ENCODE assay signal across 14 mouse cellular contexts in genomic region chr14:54061570-54061969, GRCm38 (mm10).
DNase-seq lines count a peak whose midpoint lies in the region; ATAC-seq lines count a peak whose summit lies in the region.
"Had no signal": no experiment of that assay in that cellular context is flagged by ENCODE, and none has a peak within 500 bp of the region (broad histone marks: within the 10 kb centered on the region; RNA-seq: fewer than 3 reads in every experiment).

No protein-coding gene starts in this region.

- H3K9me3 ChIP-seq in forebrain, embryonic 14.5 days (replicated peaks; ENCODE audit: control insufficient read depth, low read length), result no peaks in the 10 kb centered on the region
- H3K9me3 ChIP-seq: intestine, embryonic 15.5 days; liver, embryonic 15.5 days; stomach, embryonic 15.5 days had no signal

- H3K4me2 ChIP-seq in forebrain, embryonic 14.5 days (ENCODE audit: low read length), result no peak overlapping the region
- H3K4me2 ChIP-seq: intestine, embryonic 15.5 days; liver, embryonic 15.5 days; stomach, embryonic 15.5 days had no signal

- WGBS in forebrain, embryonic 14.5 days, result 18% methylated on average over 3 of the region's 3 CpGs

- H3K27ac ChIP-seq in forebrain, embryonic 14.5 days (ENCODE audit: low read depth, low read length), result no peak overlapping the region
- H3K27ac ChIP-seq: intestine, embryonic 15.5 days; liver, embryonic 15.5 days; stomach, embryonic 15.5 days had no signal

- ATAC-seq in forebrain, embryonic 14.5 days, result no peak
- ATAC-seq: intestine, embryonic 15.5 days had no signal

- H3K4me1 ChIP-seq in forebrain, embryonic 14.5 days (ENCODE audit: control insufficient read depth, insufficient read depth, low read length), result 0 out of 2 replicates have a peak, but pooled peaks cover 2% of the 10 kb centered on the region

- H3K9ac ChIP-seq in forebrain, embryonic 14.5 days (ENCODE audit: low read length), result no peak overlapping the region
- H3K9ac ChIP-seq: intestine, embryonic 15.5 days; liver, embryonic 15.5 days; stomach, embryonic 15.5 days had no signal

- no peaks in the 10 kb centered on the region for H3K36me3 ChIP-seq in forebrain, embryonic 14.5 days (ENCODE audit: control insufficient read depth, insufficient read depth, low read length)
- H3K36me3 ChIP-seq: intestine, embryonic 15.5 days; liver, embryonic 15.5 days; stomach, embryonic 15.5 days had no signal

- H3K4me3 ChIP-seq in forebrain, embryonic 14.5 days (ENCODE audit: low read depth, low read length), result no peak overlapping the region
- H3K4me3 ChIP-seq: intestine, embryonic 15.5 days; liver, embryonic 15.5 days; stomach, embryonic 15.5 days had no signal

- peak; percentile 33 to 54 for DNase-seq in frontal cortex, adult 2 months (ENCODE audit: extremely low spot score in 1 of 2, low spot score in 1 of 2)
- no peak for DNase-seq in frontal cortex, postnatal 10 days (ENCODE audit: low spot score in 2 of 2)
- peak; percentile 24 for DNase-seq in right cerebral cortex, postnatal 25 days
- DNase-seq in right cerebral cortex, postnatal 4 days, result no peak
- peak; percentile 41 for DNase-seq in forebrain, embryonic 14.5 days (ENCODE audit: low spot score)
- no peak for DNase-seq in layer of hippocampus, postnatal 25 days (ENCODE audit: extremely low spot score in 1 of 2, low spot score in 1 of 2)
- no peak for DNase-seq in thymus, postnatal 10 days (ENCODE audit: low spot score in 2 of 2)
- DNase-seq: cerebellum, postnatal 36 days; gastrocnemius, postnatal 36 days; kidney, postnatal 4 days had no signal

- no peaks in the 10 kb centered on the region for H3K27me3 ChIP-seq in forebrain, embryonic 14.5 days (replicated peaks; ENCODE audit: control insufficient read depth, insufficient read depth, low read length)
- H3K27me3 ChIP-seq: CH12.LX; intestine, embryonic 15.5 days; stomach, embryonic 15.5 days had no signal

Comparison
In these comparisons a context has a peak if more than half of its experiments do, and no peak if none do; other contexts are left out.
1. DNase-seq: peak in frontal cortex, adult 2 months (2 of 2), right cerebral cortex, postnatal 25 days (single experiment) and forebrain, embryonic 14.5 days (single experiment); none in frontal cortex, postnatal 10 days (0 of 2), right cerebral cortex, postnatal 4 days (single experiment), layer of hippocampus, postnatal 25 days (0 of 2) and thymus, postnatal 10 days (0 of 2).